Mouse (Mus musculus): Measurements from ENCODE around the gene Alpk3.

Alpk3 gene

GRCm38 (mm10) chr7:81057471-81057870 lies at the start of gene Alpk3:
Gene Alpk3, plus strand, starts transcription at chr7:81057600.
- no peak for DNase-seq (ENCODE audit: low spot score in 2 of 2)

- DNase-seq (ENCODE audit: low spot score in 2 of 2), result no peak
Measured at GRCm38 (mm10) chr7:81008285-81008684, 49.1 kb upstream of the Alpk3 start.

- DNase-seq (ENCODE audit: low spot score in 2 of 2), result no peak
Measured at GRCm38 (mm10) chr7:81011576-81011975, 45.8 kb upstream of the Alpk3 start.

GRCm38 (mm10) chr7:81020307-81020706 lies 37.1 kb upstream of the Alpk3 start:
- DNase-seq (ENCODE audit: low spot score in 2 of 2), result no peak

GRCm38 (mm10) chr7:81022731-81023130 lies 34.7 kb upstream of the Alpk3 start:
- DNase-seq (ENCODE audit: low spot score in 2 of 2), result no peak

GRCm38 (mm10) chr7:81024118-81024517 lies 33.3 kb upstream of the Alpk3 start:
- DNase-seq (ENCODE audit: low spot score in 2 of 2), result no peak

- no peak for DNase-seq (ENCODE audit: low spot score in 2 of 2)
Measured at GRCm38 (mm10) chr7:81024651-81025050, 32.7 kb upstream of the Alpk3 start.

- no peak for DNase-seq (ENCODE audit: low spot score in 2 of 2)
Measured at GRCm38 (mm10) chr7:81025751-81026150, 31.6 kb upstream of the Alpk3 start.

GRCm38 (mm10) chr7:81039711-81040110 lies 17.7 kb upstream of the Alpk3 start:
- no peak for DNase-seq (ENCODE audit: low spot score in 2 of 2)

- DNase-seq (ENCODE audit: low spot score in 2 of 2), result peak; percentile 67
Measured at GRCm38 (mm10) chr7:81043023-81043620, 14.3 kb upstream of the Alpk3 start.

- no peak for DNase-seq (ENCODE audit: low spot score in 2 of 2)
Measured at GRCm38 (mm10) chr7:81047847-81048246, 9.6 kb upstream of the Alpk3 start.

GRCm38 (mm10) chr7:81048513-81048912 lies 8.9 kb upstream of the Alpk3 start:
- no peak for DNase-seq (ENCODE audit: low spot score in 2 of 2)

- no peak for DNase-seq (ENCODE audit: low spot score in 2 of 2)
Measured at GRCm38 (mm10) chr7:81049966-81050365, 7.4 kb upstream of the Alpk3 start.

GRCm38 (mm10) chr7:81055709-81056370 lies 1.6 kb upstream of the Alpk3 start:
- no peak for DNase-seq (ENCODE audit: low spot score in 2 of 2)

- DNase-seq (ENCODE audit: low spot score in 2 of 2), result no peak
Measured at GRCm38 (mm10) chr7:81057901-81058711, 706 bp downstream of the Alpk3 start.

- no peak for DNase-seq (ENCODE audit: low spot score in 2 of 2)
Measured at GRCm38 (mm10) chr7:81058712-81059154, 1.3 kb downstream of the Alpk3 start.

- peak; percentile 48 to 60 for DNase-seq (ENCODE audit: low spot score in 2 of 2)
Measured at GRCm38 (mm10) chr7:81059388-81059787, 2.0 kb downstream of the Alpk3 start.

GRCm38 (mm10) chr7:81060908-81061307 lies 3.5 kb downstream of the Alpk3 start:
- DNase-seq (ENCODE audit: low spot score in 2 of 2), result no peak

GRCm38 (mm10) chr7:81061936-81062335 lies 4.5 kb downstream of the Alpk3 start:
- DNase-seq (ENCODE audit: low spot score in 2 of 2), result peak in 1 of 2 experiments; percentile 53

- no peak for DNase-seq (ENCODE audit: low spot score in 2 of 2)
Measured at GRCm38 (mm10) chr7:81063332-81063731, 5.9 kb downstream of the Alpk3 start.

GRCm38 (mm10) chr7:81066714-81067113 lies 9.3 kb downstream of the Alpk3 start:
- DNase-seq (ENCODE audit: low spot score in 2 of 2), result no peak

- no peak for DNase-seq (ENCODE audit: low spot score in 2 of 2)
Measured at GRCm38 (mm10) chr7:81072463-81072862, 15.1 kb downstream of the Alpk3 start.

- DNase-seq (ENCODE audit: low spot score in 2 of 2), result no peak
Measured at GRCm38 (mm10) chr7:81073273-81073672, 15.9 kb downstream of the Alpk3 start.

All from right cerebral cortex, postnatal 10 days (tissue).